Mouse (Mus musculus): ENCODE data around the gene Ipo7.

- TF ChIP-seq GATA1 (IDR thresholded peaks at IDR 0.05; ENCODE audit: borderline replicate concordance, low read length) (no peak), FLI1 (IDR thresholded peaks at IDR 0.05; ENCODE audit: low read length) (no peak)
Observed at GRCm38 (mm10) chr7:109985661-109986132, 32.4 kb upstream of the Ipo7 start.
